Mouse (Mus musculus): ENCODE measurements at regions not wholly inside any gene's neighbourhood (a gene's known extent, or its start where the extent isn't known, plus 50 kb on each side); places are given as distances from the start of the nearest gene placed in this dataset.

- no peak for TF ChIP-seq CTCF (IDR thresholded peaks at IDR 0.05; ENCODE audit: extremely low read depth, insufficient read depth, low read length)
- no peak for TF ChIP-seq POLR2A (IDR thresholded peaks at IDR 0.05; ENCODE audit: extremely low read depth, insufficient read depth, low read length)
- H3K27ac ChIP-seq (ENCODE audit: insufficient read depth, low read length): no peak overlapping the region
- H3K4me1 ChIP-seq (ENCODE audit: control insufficient read depth, insufficient read depth, low read length): no peaks in the 10 kb centered on the region; the same call in 1 of the 2 replicates
- H3K4me3 ChIP-seq (ENCODE audit: insufficient read depth, low read length): no peak overlapping the region
Observed at GRCm38 (mm10) chr8:126176305-126176704, 122.1 kb upstream of the Slc35f3 start.

GRCm38 (mm10) chr8:126177855-126178254 lies 120.5 kb upstream of the Slc35f3 start:
- Histone ChIP-seq H3K27ac (ENCODE audit: insufficient read depth, low read length) (no peak overlapping the region), H3K4me1 (ENCODE audit: control insufficient read depth, insufficient read depth, low read length) (no peaks in the 10 kb centered on the region; the same call in 1 of the 2 replicates), H3K4me3 (ENCODE audit: insufficient read depth, low read length) (no peak overlapping the region)
- TF ChIP-seq POLR2A (IDR thresholded peaks at IDR 0.05; ENCODE audit: extremely low read depth, insufficient read depth, low read length) (no peak), CTCF (IDR thresholded peaks at IDR 0.05; ENCODE audit: extremely low read depth, insufficient read depth, low read length) (no peak)

GRCm38 (mm10) chr8:126188741-126189285 lies 109.5 kb upstream of the Slc35f3 start:
- Histone ChIP-seq H3K4me1 (ENCODE audit: control insufficient read depth, insufficient read depth, low read length) (no peaks in the 10 kb centered on the region), H3K4me3 (ENCODE audit: insufficient read depth, low read length) (no peak overlapping the region), H3K27ac (ENCODE audit: insufficient read depth, low read length) (no peak overlapping the region)
- no peak for TF ChIP-seq POLR2A (IDR thresholded peaks at IDR 0.05; ENCODE audit: extremely low read depth, insufficient read depth, low read length)
- no peak for TF ChIP-seq CTCF (IDR thresholded peaks at IDR 0.05; ENCODE audit: extremely low read depth, insufficient read depth, low read length)

GRCm38 (mm10) chr8:126195616-126196015 lies 102.7 kb upstream of the Slc35f3 start:
- Histone ChIP-seq H3K27ac (ENCODE audit: insufficient read depth, low read length) (no peak overlapping the region), H3K4me3 (ENCODE audit: insufficient read depth, low read length) (no peak overlapping the region), H3K4me1 (ENCODE audit: control insufficient read depth, insufficient read depth, low read length) (no peaks in the 10 kb centered on the region; the same call in 1 of the 2 replicates)
- TF ChIP-seq CTCF (IDR thresholded peaks at IDR 0.05; ENCODE audit: extremely low read depth, insufficient read depth, low read length) (no peak), POLR2A (IDR thresholded peaks at IDR 0.05; ENCODE audit: extremely low read depth, insufficient read depth, low read length) (no peak)

- Histone ChIP-seq H3K4me1 (ENCODE audit: control insufficient read depth, insufficient read depth, low read length) (peaks cover 3% of the 10 kb centered on the region; the same call in 1 of the 2 replicates), H3K27ac (ENCODE audit: insufficient read depth, low read length) (no peak overlapping the region), H3K4me3 (ENCODE audit: insufficient read depth, low read length) (no peak overlapping the region)
- no peak for TF ChIP-seq CTCF (IDR thresholded peaks at IDR 0.05; ENCODE audit: extremely low read depth, insufficient read depth, low read length)
- TF ChIP-seq POLR2A (IDR thresholded peaks at IDR 0.05; ENCODE audit: extremely low read depth, insufficient read depth, low read length): no peak
Observed at GRCm38 (mm10) chr8:126210561-126210960, 87.8 kb upstream of the Slc35f3 start.

- H3K27ac ChIP-seq (ENCODE audit: insufficient read depth, low read length): no peak overlapping the region
- H3K4me1 ChIP-seq (ENCODE audit: control insufficient read depth, insufficient read depth, low read length): peaks cover 5% of the 10 kb centered on the region
- TF ChIP-seq CTCF (IDR thresholded peaks at IDR 0.05; ENCODE audit: extremely low read depth, insufficient read depth, low read length): no peak
- no peak for TF ChIP-seq POLR2A (IDR thresholded peaks at IDR 0.05; ENCODE audit: extremely low read depth, insufficient read depth, low read length)
- H3K4me3 ChIP-seq (ENCODE audit: insufficient read depth, low read length): no peak overlapping the region
Observed at GRCm38 (mm10) chr8:126212802-126213201, 85.6 kb upstream of the Slc35f3 start.

GRCm38 (mm10) chr8:126214571-126214970 lies 83.8 kb upstream of the Slc35f3 start:
- Histone ChIP-seq H3K27ac (ENCODE audit: insufficient read depth, low read length) (no peak overlapping the region), H3K4me1 (ENCODE audit: control insufficient read depth, insufficient read depth, low read length) (peaks cover 5% of the 10 kb centered on the region), H3K4me3 (ENCODE audit: insufficient read depth, low read length) (no peak overlapping the region)
- TF ChIP-seq CTCF (IDR thresholded peaks at IDR 0.05; ENCODE audit: extremely low read depth, insufficient read depth, low read length) (no peak), POLR2A (IDR thresholded peaks at IDR 0.05; ENCODE audit: extremely low read depth, insufficient read depth, low read length) (no peak)

- H3K4me3 ChIP-seq (ENCODE audit: insufficient read depth, low read length): no peak overlapping the region
- TF ChIP-seq CTCF (IDR thresholded peaks at IDR 0.05; ENCODE audit: extremely low read depth, insufficient read depth, low read length) (no peak), POLR2A (IDR thresholded peaks at IDR 0.05; ENCODE audit: extremely low read depth, insufficient read depth, low read length) (no peak)
- peaks cover 5% of the 10 kb centered on the region for H3K4me1 ChIP-seq (ENCODE audit: control insufficient read depth, insufficient read depth, low read length)
- no peak overlapping the region for H3K27ac ChIP-seq (ENCODE audit: insufficient read depth, low read length)
Observed at GRCm38 (mm10) chr8:126216391-126216790, 82.0 kb upstream of the Slc35f3 start.

GRCm38 (mm10) chr8:126221631-126222030 lies 76.7 kb upstream of the Slc35f3 start:
- Histone ChIP-seq H3K4me1 (ENCODE audit: control insufficient read depth, insufficient read depth, low read length) (no peaks in the 10 kb centered on the region), H3K4me3 (ENCODE audit: insufficient read depth, low read length) (no peak overlapping the region), H3K27ac (ENCODE audit: insufficient read depth, low read length) (no peak overlapping the region)
- 0 out of 2 replicates have a peak, but pooled peaks have one; percentile 37 for TF ChIP-seq CTCF (IDR thresholded peaks at IDR 0.05; ENCODE audit: extremely low read depth, insufficient read depth, low read length)
- TF ChIP-seq POLR2A (IDR thresholded peaks at IDR 0.05; ENCODE audit: extremely low read depth, insufficient read depth, low read length): no peak

- Histone ChIP-seq H3K4me3 (ENCODE audit: insufficient read depth, low read length) (no peak overlapping the region), H3K27ac (ENCODE audit: insufficient read depth, low read length) (no peak overlapping the region), H3K4me1 (ENCODE audit: control insufficient read depth, insufficient read depth, low read length) (peaks cover 1% of the 10 kb centered on the region; the same call in 1 of the 2 replicates)
- TF ChIP-seq POLR2A (IDR thresholded peaks at IDR 0.05; ENCODE audit: extremely low read depth, insufficient read depth, low read length): no peak
- no peak for TF ChIP-seq CTCF (IDR thresholded peaks at IDR 0.05; ENCODE audit: extremely low read depth, insufficient read depth, low read length)
Observed at GRCm38 (mm10) chr8:126231801-126232200, 66.6 kb upstream of the Slc35f3 start.

Measured in cortical plate, adult 2 months (tissue).